Mouse (Mus musculus) forebrain, embryonic 12.5 days (tissue): ENCODE results near the gene Slc4a11. TPM values are rescaled to one million over a fixed set of nuclear protein-coding genes. Genes with fewer than 3 reads are reported as not detected.
"Not testable (repeated sequence)": the region's sequence is repeated elsewhere in the genome, so short reads cannot be mapped to it uniquely, and the experiment has no call there.

Experiments used
- ATAC-seq: fragments of 200-750 bp; cut with Nextera tagmentation; 2 replicates; pipeline ENCODE4 v1.8.0; 2017; ENCODE audit warnings: moderate TSS enrichment; ENCODE audit not compliant: low FRiP score
- H3K27ac ChIP-seq: fragments of 300-500 bp; sonication (generic); 2 replicates; pipeline ENCODE4 v1.5.1; 2016; ENCODE audit warnings: mild to moderate bottlenecking
- H3K27me3 ChIP-seq: fragments of 300-500 bp; sonication (generic); 2 replicates; pipeline ENCODE4 v1.6.1; 2016; ENCODE audit warnings: mild to moderate bottlenecking
- H3K36me3 ChIP-seq: fragments of 300-500 bp; sonication (generic); replicated peaks from 2 replicates; pipeline ENCODE4 v1.6.1; 2016; ENCODE audit warnings: mild to moderate bottlenecking
- H3K4me1 ChIP-seq: fragments of 300-500 bp; sonication (generic); 2 replicates; pipeline ENCODE4 v1.6.1; 2016
- H3K4me2 ChIP-seq: fragments of 300-500 bp; sonication (generic); 2 replicates; pipeline ENCODE4 v1.6.1; 2016; ENCODE audit warnings: mild to moderate bottlenecking, moderate library complexity
- H3K4me3 ChIP-seq: fragments of 300-500 bp; sonication (generic); replicated peaks from 2 replicates; pipeline ENCODE4 v1.5.1; 2016; ENCODE audit warnings: mild to moderate bottlenecking
- H3K9ac ChIP-seq: fragments of 300-500 bp; sonication (generic); 2 replicates; pipeline ENCODE4 v1.6.1; 2016; ENCODE audit warnings: mild to moderate bottlenecking
- H3K9me3 ChIP-seq: fragments of 300-500 bp; sonication (generic); 2 replicates; pipeline ENCODE4 v1.6.1; 2016
- WGBS: fragments of 180-500 bp; shearing (Covaris S2); methylation state at CpG from one replicate; pipeline ENCODE4 v1.1.7; 2016; 5-methylcytosine and 5-hydroxymethylcytosine counted together
- polyA plus RNA-seq: library from polyadenylated mRNA; unstranded; fragments of >200 nt; fragmentation: Nextera tagmentation; extraction: Ambion mirVana; gene quantifications from 2 replicates; pipeline ENCODE4 v1.2.1, GENCODE M21; 2016

The Slc4a11 gene
- polyA plus RNA-seq, 1 experiment from 2014 or later = 0.82 TPM

- no peaks in the 10 kb centered on the region for H3K9me3 ChIP-seq
- under 1% methylated on average over 31 of the region's 31 CpGs for WGBS
- peak within 1 kb of the TSS; percentile 90 for H3K4me2 ChIP-seq
- ATAC-seq = peak; percentile 62
- peak within 1 kb of the TSS; percentile 69 for H3K4me3 ChIP-seq
- H3K36me3 ChIP-seq = peaks cover 19% of the 10 kb centered on the region
- H3K27ac ChIP-seq = peak within 1 kb of the TSS; percentile 81
- H3K27me3 ChIP-seq = no peaks in the 10 kb centered on the region
- peaks cover 31% of the 10 kb centered on the region for H3K4me1 ChIP-seq
- H3K9ac ChIP-seq = peak within 1 kb of the TSS; percentile 63
Observed at GRCm38 (mm10) chr2:130667559-130667958, 29.8 kb downstream of the Slc4a11 start, which contains the start of gene Itpa. Gene Itpa (plus strand): TSS chr2:130667610.

- Histone ChIP-seq H3K27ac (peak within 1 kb of the TSS; percentile 98), H3K4me1 (peaks cover 31% of the 10 kb centered on the region), H3K4me2 (peak within 1 kb of the TSS; percentile 67), H3K36me3 (peaks cover 32% of the 10 kb centered on the region), H3K9me3 (no peaks in the 10 kb centered on the region), H3K27me3 (no peaks in the 10 kb centered on the region), H3K4me3 (peak within 1 kb of the TSS; percentile 61), H3K9ac (peak within 1 kb of the TSS; percentile 82)
- peak; percentile 96 for ATAC-seq
- under 1% methylated on average over 40 of the region's 40 CpGs for WGBS
Observed at GRCm38 (mm10) chr2:130664102-130664701, 33.1 kb downstream of the Slc4a11 start, which contains the start of gene Ddrgk1. Gene Ddrgk1 (minus strand): TSS chr2:130664659.

GRCm38 (mm10) chr2:130663342-130663741 lies 34.0 kb downstream of the Slc4a11 start:
- no peak for ATAC-seq
- 81% methylated on average over 11 of the region's 11 CpGs for WGBS
- Histone ChIP-seq H3K36me3 (peaks cover 41% of the 10 kb centered on the region), H3K4me2 (peak overlapping the region; percentile 67), H3K9ac (peak overlapping the region; percentile 82), H3K27me3 (no peaks in the 10 kb centered on the region), H3K4me3 (peak overlapping the region; percentile 61), H3K27ac (0 out of 2 replicates have a peak overlapping the region, but pooled peaks have one; percentile 98), H3K4me1 (peaks cover 24% of the 10 kb centered on the region), H3K9me3 (no peaks in the 10 kb centered on the region)

- 97% methylated on average over 10 of the region's 10 CpGs for WGBS
- no peak for ATAC-seq
- Histone ChIP-seq H3K27ac (no peak overlapping the region), H3K9me3 (no peaks in the 10 kb centered on the region), H3K36me3 (peaks cover 87% of the 10 kb centered on the region), H3K4me1 (peaks cover 16% of the 10 kb centered on the region), H3K4me3 (no peak overlapping the region), H3K9ac (no peak overlapping the region), H3K4me2 (no peak overlapping the region), H3K27me3 (no peaks in the 10 kb centered on the region)
Observed at GRCm38 (mm10) chr2:130658530-130658929, 38.8 kb downstream of the Slc4a11 start.

- Histone ChIP-seq H3K9me3 (no peaks in the 10 kb centered on the region), H3K9ac (no peak overlapping the region), H3K4me2 (no peak overlapping the region), H3K4me1 (peaks cover 6% of the 10 kb centered on the region; the same call in 1 of the 2 replicates), H3K36me3 (peaks cover 96% of the 10 kb centered on the region), H3K4me3 (no peak overlapping the region), H3K27me3 (no peaks in the 10 kb centered on the region), H3K27ac (no peak overlapping the region)
- WGBS = 84% methylated on average over 6 of the region's 6 CpGs
- ATAC-seq = no peak
Observed at GRCm38 (mm10) chr2:130657541-130657940, 39.8 kb downstream of the Slc4a11 start.

- ATAC-seq = no peak
- no peak overlapping the region for H3K9ac ChIP-seq
- peaks cover 91% of the 10 kb centered on the region for H3K36me3 ChIP-seq
- H3K4me3 ChIP-seq = no peak overlapping the region
- H3K9me3 ChIP-seq = no peaks in the 10 kb centered on the region
- no peaks in the 10 kb centered on the region for H3K27me3 ChIP-seq
- H3K27ac ChIP-seq = no peak overlapping the region
- 93% methylated on average over 9 of the region's 9 CpGs for WGBS
- no peaks in the 10 kb centered on the region for H3K4me1 ChIP-seq
- no peak overlapping the region for H3K4me2 ChIP-seq
Observed at GRCm38 (mm10) chr2:130656536-130656935, 40.8 kb downstream of the Slc4a11 start.

- no peaks in the 10 kb centered on the region for H3K27me3 ChIP-seq
- H3K9me3 ChIP-seq = no peaks in the 10 kb centered on the region
- no peak overlapping the region for H3K27ac ChIP-seq
- no peak overlapping the region for H3K4me3 ChIP-seq
- H3K36me3 ChIP-seq = peaks cover 86% of the 10 kb centered on the region
- H3K4me1 ChIP-seq = no peaks in the 10 kb centered on the region
- H3K4me2 ChIP-seq = no peak overlapping the region
- no peak overlapping the region for H3K9ac ChIP-seq
- WGBS = 89% methylated on average over 6 of the region's 6 CpGs
- ATAC-seq = no peak
Observed at GRCm38 (mm10) chr2:130655660-130656339, 41.5 kb downstream of the Slc4a11 start.

GRCm38 (mm10) chr2:130653760-130654159 lies 43.6 kb downstream of the Slc4a11 start:
- ATAC-seq = no peak
- no peaks in the 10 kb centered on the region for H3K9me3 ChIP-seq
- H3K27ac ChIP-seq = no peak overlapping the region
- H3K27me3 ChIP-seq = no peaks in the 10 kb centered on the region
- H3K4me2 ChIP-seq = no peak overlapping the region
- peaks cover 75% of the 10 kb centered on the region for H3K36me3 ChIP-seq
- no peak overlapping the region for H3K9ac ChIP-seq
- 91% methylated on average over 1 of the region's 1 CpGs for WGBS
- H3K4me1 ChIP-seq = no peaks in the 10 kb centered on the region
- no peak overlapping the region for H3K4me3 ChIP-seq

- H3K4me3 ChIP-seq = no peak overlapping the region
- H3K36me3 ChIP-seq = peaks cover 70% of the 10 kb centered on the region
- H3K9ac ChIP-seq = no peak overlapping the region
- no peaks in the 10 kb centered on the region for H3K9me3 ChIP-seq
- no peaks in the 10 kb centered on the region for H3K4me1 ChIP-seq
- no peak overlapping the region for H3K27ac ChIP-seq
- no peak overlapping the region for H3K4me2 ChIP-seq
- WGBS = 90% methylated on average over 2 of the region's 2 CpGs
- no peak for ATAC-seq
- no peaks in the 10 kb centered on the region for H3K27me3 ChIP-seq
Observed at GRCm38 (mm10) chr2:130653303-130653702, 44.0 kb downstream of the Slc4a11 start.

- not testable (repeated sequence) for H3K27me3 ChIP-seq, H3K27ac ChIP-seq, H3K9me3 ChIP-seq, H3K4me1 ChIP-seq, H3K4me3 ChIP-seq, H3K4me2 ChIP-seq, ATAC-seq, H3K9ac ChIP-seq
- peaks cover 29% of the 10 kb centered on the region for H3K36me3 ChIP-seq
- WGBS = 85% methylated on average over 6 of the region's 6 CpGs
Observed at GRCm38 (mm10) chr2:130649028-130649427, 48.3 kb downstream of the Slc4a11 start.

- H3K4me1 ChIP-seq = peaks cover 17% of the 10 kb centered on the region
- no peak overlapping the region for H3K9ac ChIP-seq
- ATAC-seq = no peak
- WGBS = 86% methylated on average over 4 of the region's 4 CpGs
- H3K36me3 ChIP-seq = peaks cover 1% of the 10 kb centered on the region; the same call in 1 of the 2 replicates
- H3K4me3 ChIP-seq = no peak overlapping the region
- peaks cover 10% of the 10 kb centered on the region for H3K27me3 ChIP-seq
- no peak overlapping the region for H3K27ac ChIP-seq
- no peaks in the 10 kb centered on the region for H3K9me3 ChIP-seq
- no peak overlapping the region for H3K4me2 ChIP-seq
Observed at GRCm38 (mm10) chr2:130645198-130645597, 52.1 kb downstream of the Slc4a11 start.

- WGBS = 3% methylated on average over 40 of the region's 40 CpGs
- peak within 1 kb of the TSS; percentile 95 for H3K4me2 ChIP-seq
- peak within 1 kb of the TSS; percentile 83 for H3K9ac ChIP-seq
- H3K27me3 ChIP-seq = peaks cover 27% of the 10 kb centered on the region
- ATAC-seq = peak; percentile 96
- peak within 1 kb of the TSS; percentile 66; the same call in 1 of the 2 replicates for H3K27ac ChIP-seq
- peaks cover 17% of the 10 kb centered on the region for H3K4me1 ChIP-seq
- H3K36me3 ChIP-seq = no peaks in the 10 kb centered on the region
- H3K4me3 ChIP-seq = peak within 1 kb of the TSS; percentile 65
- no peaks in the 10 kb centered on the region for H3K9me3 ChIP-seq
Observed at GRCm38 (mm10) chr2:130642684-130643369, 54.5 kb downstream of the Slc4a11 start, which contains the start of gene Lzts3. Gene Lzts3 (minus strand): TSS chr2:130642803.
